Mouse (Mus musculus): Measurements from ENCODE around the gene Gpatch3.
A peak's percentile ranks its signal among the peaks of the same experiment; 100 is the strongest.

DNA sequence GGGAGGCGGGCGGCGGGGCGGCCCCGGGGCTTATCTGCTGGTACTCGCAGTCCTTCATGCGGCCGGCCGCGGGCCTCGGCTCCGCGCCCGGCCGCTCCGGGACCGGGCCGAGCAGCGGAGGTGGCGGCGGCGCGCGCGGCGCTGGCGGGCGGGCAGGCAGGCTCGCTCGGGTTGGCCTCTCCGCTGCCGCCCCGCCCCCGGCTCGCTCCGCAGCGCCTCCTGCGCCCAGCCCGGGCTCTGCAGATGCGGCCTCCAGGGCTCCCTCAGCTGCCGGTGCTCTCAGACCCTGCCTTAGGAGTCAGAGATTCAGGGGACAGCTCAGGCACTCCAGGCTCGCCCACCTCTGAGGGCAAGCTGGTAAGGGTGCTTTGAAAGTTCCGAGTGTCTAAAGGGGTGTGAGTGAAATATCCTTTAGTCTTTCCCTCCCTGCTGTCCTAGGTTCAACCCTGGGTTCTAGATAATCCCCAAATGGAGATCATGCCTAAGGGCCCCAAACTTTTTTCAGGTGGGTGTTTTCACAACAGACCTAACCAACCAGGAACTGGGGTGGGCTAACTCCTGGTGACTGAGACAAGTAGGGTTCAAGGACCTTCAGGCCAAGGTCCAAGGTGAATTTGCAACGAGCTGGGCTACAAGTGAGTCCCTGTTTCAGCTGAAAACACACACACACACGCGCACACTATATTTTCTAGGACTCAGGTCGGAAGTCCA, 58.9 kb downstream of the Gpatch3 start:
- peak; percentile 57 for TF ChIP-seq CTCF (IDR thresholded peaks at IDR 0.05; ENCODE audit: extremely low read depth, insufficient read length, insufficient replicate concordance, low read depth, low read length)
- peak; percentile 53; the same call in 1 of the 2 replicates for TF ChIP-seq POLR2A (IDR thresholded peaks at IDR 0.05; ENCODE audit: low read depth, low read length)
